Mouse (Mus musculus): ENCODE data around the gene Wfdc1. TPM values are rescaled to one million over a fixed set of nuclear protein-coding genes. Genes with fewer than 3 reads are reported as not detected.

Gene Wfdc1
- polyA plus RNA-seq, 1 experiment from 2014 or later, result 1.3 TPM

GRCm38 (mm10) chr8:119724596-119724995 is 58.4 kb downstream of the Wfdc1 start:
- H3K4me1 ChIP-seq, result peaks cover 49% of the 10 kb centered on the region
- no peak overlapping the region for H3K4me3 ChIP-seq
- no peaks in the 10 kb centered on the region for H3K36me3 ChIP-seq
- DNase-seq (ENCODE audit: low spot score), result no peak
- H3K27me3 ChIP-seq (ENCODE audit: insufficient read depth, poor library complexity, severe bottlenecking), result no peaks in the 10 kb centered on the region; the same call in 1 of the 2 replicates
- peak overlapping the region; percentile 68 for H3K27ac ChIP-seq
- 70% methylated on average over 6 of the region's 6 CpGs for WGBS
- H3K9me3 ChIP-seq, result no peaks in the 10 kb centered on the region

- Histone ChIP-seq H3K9me3 (no peaks in the 10 kb centered on the region), H3K36me3 (no peaks in the 10 kb centered on the region), H3K4me3 (no peak overlapping the region), H3K27me3 (ENCODE audit: insufficient read depth, poor library complexity, severe bottlenecking) (no peaks in the 10 kb centered on the region; the same call in 1 of the 2 replicates), H3K27ac (no peak overlapping the region), H3K4me1 (peaks cover 52% of the 10 kb centered on the region)
- no peak for DNase-seq (ENCODE audit: low spot score)
- WGBS, result 61% methylated on average over 8 of the region's 8 CpGs
These were observed 60.9 kb downstream of the Wfdc1 start for GRCm38 (mm10) chr8:119727093-119727492.

- no peak for DNase-seq (ENCODE audit: low spot score)
- Histone ChIP-seq H3K27me3 (ENCODE audit: insufficient read depth, poor library complexity, severe bottlenecking) (no peaks in the 10 kb centered on the region; the same call in 1 of the 2 replicates), H3K4me1 (peaks cover 49% of the 10 kb centered on the region), H3K27ac (no peak overlapping the region), H3K36me3 (no peaks in the 10 kb centered on the region), H3K9me3 (no peaks in the 10 kb centered on the region), H3K4me3 (no peak overlapping the region)
- 80% methylated on average over 8 of the region's 8 CpGs for WGBS
These were observed 62.3 kb downstream of the Wfdc1 start for GRCm38 (mm10) chr8:119728351-119728895.

- Histone ChIP-seq H3K27ac (no peak overlapping the region), H3K27me3 (ENCODE audit: insufficient read depth, poor library complexity, severe bottlenecking) (no peaks in the 10 kb centered on the region; the same call in 1 of the 2 replicates)
- WGBS, result 84% methylated on average over 13 of the region's 13 CpGs
These were observed 65.9 kb downstream of the Wfdc1 start for GRCm38 (mm10) chr8:119732072-119732471.

GRCm38 (mm10) chr8:119736348-119736917 is 70.3 kb downstream of the Wfdc1 start:
- Histone ChIP-seq H3K36me3 (no peaks in the 10 kb centered on the region), H3K4me3 (no peak overlapping the region), H3K4me1 (peaks cover 37% of the 10 kb centered on the region), H3K27me3 (ENCODE audit: insufficient read depth, poor library complexity, severe bottlenecking) (no peaks in the 10 kb centered on the region; the same call in 1 of the 2 replicates), H3K9me3 (no peaks in the 10 kb centered on the region), H3K27ac (no peak overlapping the region)
- DNase-seq (ENCODE audit: low spot score), result no peak
- 87% methylated on average over 10 of the region's 10 CpGs for WGBS

More at GRCm38 (mm10) chr8:119732072-119732471, 65.9 kb downstream of the Wfdc1 start:
- Histone ChIP-seq H3K4me3 (no peak overlapping the region), H3K4me1 (peaks cover 37% of the 10 kb centered on the region), H3K9me3 (no peaks in the 10 kb centered on the region), H3K36me3 (no peaks in the 10 kb centered on the region)
- no peak for DNase-seq (ENCODE audit: low spot score)

- DNase-seq (ENCODE audit: low spot score), result no peak
- 67% methylated on average over 11 of the region's 11 CpGs for WGBS
- H3K4me1 ChIP-seq, result peaks cover 40% of the 10 kb centered on the region
- H3K4me3 ChIP-seq, result no peak overlapping the region
- H3K27ac ChIP-seq, result no peak overlapping the region; the same call in 1 of the 2 replicates
- no peaks in the 10 kb centered on the region for H3K36me3 ChIP-seq
- no peaks in the 10 kb centered on the region; the same call in 1 of the 2 replicates for H3K27me3 ChIP-seq (ENCODE audit: insufficient read depth, poor library complexity, severe bottlenecking)
- no peaks in the 10 kb centered on the region for H3K9me3 ChIP-seq
These were observed 71.1 kb downstream of the Wfdc1 start for GRCm38 (mm10) chr8:119737093-119737900.

Other genes with a start within 250 kb of the Wfdc1 start
- gene Osgin1, start 232.2 kb upstream of the Wfdc1 start, polyA plus RNA-seq (2016; fragmentation: Nextera tagmentation; extraction: Ambion mirVana), result 0.20 and 2.7 TPM in 2 replicates
- gene Necab2, start 219.6 kb upstream of the Wfdc1 start, polyA plus RNA-seq (2016; fragmentation: Nextera tagmentation; extraction: Ambion mirVana), result 1.9 and 3.4 TPM in 2 replicates
- gene Slc38a8, start 164.7 kb upstream of the Wfdc1 start, polyA plus RNA-seq (2016; fragmentation: Nextera tagmentation; extraction: Ambion mirVana), result not detected in 2 replicates
- gene Mbtps1, start 107.6 kb upstream of the Wfdc1 start, polyA plus RNA-seq (2016; fragmentation: Nextera tagmentation; extraction: Ambion mirVana), result 86.9 and 98.4 TPM in 2 replicates
- gene Hsdl1, start 91.2 kb upstream of the Wfdc1 start, polyA plus RNA-seq (2016; fragmentation: Nextera tagmentation; extraction: Ambion mirVana), result 35.3 and 47.9 TPM in 2 replicates
- gene Dnaaf1, start 91.1 kb upstream of the Wfdc1 start, polyA plus RNA-seq (2016; fragmentation: Nextera tagmentation; extraction: Ambion mirVana), result 0.11 and 0.31 TPM in 2 replicates
- gene Taf1c, start 61.1 kb upstream of the Wfdc1 start, polyA plus RNA-seq (2016; fragmentation: Nextera tagmentation; extraction: Ambion mirVana), result 9.9 and 11.2 TPM in 2 replicates
- 0.14 TPM in 1 of 2 replicates, not detected in the other for gene Adad2, start 53.6 kb upstream of the Wfdc1 start, polyA plus RNA-seq (2016; fragmentation: Nextera tagmentation; extraction: Ambion mirVana)
- not detected in 2 replicates for gene Kcng4, start 30.7 kb upstream of the Wfdc1 start, polyA plus RNA-seq (2016; fragmentation: Nextera tagmentation; extraction: Ambion mirVana)
- gene Atp2c2, start 33.6 kb downstream of the Wfdc1 start, polyA plus RNA-seq (2016; fragmentation: Nextera tagmentation; extraction: Ambion mirVana), result 0.36 and 1.5 TPM in 2 replicates
- 14.5 and 19.8 TPM in 2 replicates for gene Tldc1, start 112.1 kb downstream of the Wfdc1 start, polyA plus RNA-seq (2016; fragmentation: Nextera tagmentation; extraction: Ambion mirVana)
- 55.7 and 62.0 TPM in 2 replicates for gene Cotl1, start 174.2 kb downstream of the Wfdc1 start, polyA plus RNA-seq (2016; fragmentation: Nextera tagmentation; extraction: Ambion mirVana)
- 9.6 and 10.1 TPM in 2 replicates for gene Klhl36, start 195.9 kb downstream of the Wfdc1 start, polyA plus RNA-seq (2016; fragmentation: Nextera tagmentation; extraction: Ambion mirVana)
- gene Usp10, start 244.0 kb downstream of the Wfdc1 start, polyA plus RNA-seq (2016; fragmentation: Nextera tagmentation; extraction: Ambion mirVana), result 155 and 187 TPM in 2 replicates
- 1.4 and 4.5 TPM in 2 replicates for gene Gm20388, start 244.5 kb downstream of the Wfdc1 start, polyA plus RNA-seq (2016; fragmentation: Nextera tagmentation; extraction: Ambion mirVana)